Mouse (Mus musculus): ENCODE results near the gene Selenbp1.

DNA sequence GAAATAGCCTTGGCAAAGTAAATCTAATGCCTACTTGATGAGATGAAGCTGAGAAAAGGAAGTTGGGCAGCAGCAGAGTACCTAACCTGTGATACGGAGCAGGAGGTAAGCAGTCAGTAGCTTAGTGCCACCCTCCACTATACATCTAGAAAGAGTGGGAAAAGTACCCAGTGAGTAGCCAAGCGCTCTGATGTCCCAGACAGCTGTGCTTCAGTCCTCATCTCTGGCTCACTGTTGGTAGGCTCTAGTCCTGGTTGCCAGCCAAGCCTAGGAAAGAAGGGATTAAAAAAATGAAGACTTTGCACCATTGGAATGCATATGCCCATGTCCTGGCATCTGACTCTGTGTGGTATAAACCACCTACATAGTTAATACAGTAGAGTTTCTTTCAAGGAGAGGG, 52.7 kb downstream of the Selenbp1 start:
- TF ChIP-seq CTCF (IDR thresholded peaks at IDR 0.05; ENCODE audit: low read depth, low read length): no peak
- no peak for TF ChIP-seq POLR2A (IDR thresholded peaks at IDR 0.05; ENCODE audit: extremely low read depth, insufficient read depth, low read length)
